Mouse (Mus musculus): ENCODE measurements at regions not wholly inside any gene's neighbourhood (a gene's known extent, or its start where the extent isn't known, plus 50 kb on each side); places are given as distances from the start of the nearest gene placed in this dataset.

- H3K4me3 ChIP-seq = no peak overlapping the region
- H3K9me3 ChIP-seq = no peaks in the 10 kb centered on the region
- no peak for DNase-seq (ENCODE audit: extremely low spot score, low spot score)
- no peaks in the 10 kb centered on the region for H3K4me1 ChIP-seq
- no peaks in the 10 kb centered on the region for H3K36me3 ChIP-seq (replicated peaks)
- no peak overlapping the region for H3K27ac ChIP-seq
- 86% methylated on average over 9 of the region's 9 CpGs for WGBS
- no peaks in the 10 kb centered on the region for H3K27me3 ChIP-seq (ENCODE audit: poor library complexity, severe bottlenecking)
These were observed 62.6 kb downstream of the Perp start for GRCm38 (mm10) chr10:18907276-18907960.

GRCm38 (mm10) chr10:18909307-18909706 lies 64.5 kb downstream of the Perp start:
- Histone ChIP-seq H3K4me3 (no peak overlapping the region), H3K9me3 (no peaks in the 10 kb centered on the region), H3K27ac (no peak overlapping the region), H3K36me3 (replicated peaks) (no peaks in the 10 kb centered on the region), H3K27me3 (ENCODE audit: poor library complexity, severe bottlenecking) (no peaks in the 10 kb centered on the region), H3K4me1 (no peaks in the 10 kb centered on the region)
- DNase-seq (ENCODE audit: extremely low spot score, low spot score) = no peak
- WGBS = 86% methylated on average over 3 of the region's 3 CpGs

GRCm38 (mm10) chr10:18910898-18911297 lies 66.1 kb downstream of the Perp start:
- no peaks in the 10 kb centered on the region for H3K36me3 ChIP-seq (replicated peaks)
- H3K27me3 ChIP-seq (ENCODE audit: poor library complexity, severe bottlenecking) = no peaks in the 10 kb centered on the region
- H3K4me3 ChIP-seq = no peak overlapping the region
- H3K27ac ChIP-seq = no peak overlapping the region
- WGBS = 9% methylated on average over 2 of the region's 2 CpGs
- H3K9me3 ChIP-seq = no peaks in the 10 kb centered on the region
- no peaks in the 10 kb centered on the region for H3K4me1 ChIP-seq
- peak; percentile 34 for DNase-seq (ENCODE audit: extremely low spot score, low spot score)

- no peaks in the 10 kb centered on the region for H3K27me3 ChIP-seq (ENCODE audit: poor library complexity, severe bottlenecking)
- no peak overlapping the region for H3K27ac ChIP-seq
- no peak for DNase-seq (ENCODE audit: extremely low spot score, low spot score)
- 76% methylated on average over 6 of the region's 6 CpGs for WGBS
- H3K9me3 ChIP-seq = no peaks in the 10 kb centered on the region
- H3K4me3 ChIP-seq = no peak overlapping the region
- no peaks in the 10 kb centered on the region for H3K4me1 ChIP-seq
- H3K36me3 ChIP-seq (replicated peaks) = no peaks in the 10 kb centered on the region
These were observed 72.3 kb downstream of the Perp start for GRCm38 (mm10) chr10:18917120-18917616.

DNA sequence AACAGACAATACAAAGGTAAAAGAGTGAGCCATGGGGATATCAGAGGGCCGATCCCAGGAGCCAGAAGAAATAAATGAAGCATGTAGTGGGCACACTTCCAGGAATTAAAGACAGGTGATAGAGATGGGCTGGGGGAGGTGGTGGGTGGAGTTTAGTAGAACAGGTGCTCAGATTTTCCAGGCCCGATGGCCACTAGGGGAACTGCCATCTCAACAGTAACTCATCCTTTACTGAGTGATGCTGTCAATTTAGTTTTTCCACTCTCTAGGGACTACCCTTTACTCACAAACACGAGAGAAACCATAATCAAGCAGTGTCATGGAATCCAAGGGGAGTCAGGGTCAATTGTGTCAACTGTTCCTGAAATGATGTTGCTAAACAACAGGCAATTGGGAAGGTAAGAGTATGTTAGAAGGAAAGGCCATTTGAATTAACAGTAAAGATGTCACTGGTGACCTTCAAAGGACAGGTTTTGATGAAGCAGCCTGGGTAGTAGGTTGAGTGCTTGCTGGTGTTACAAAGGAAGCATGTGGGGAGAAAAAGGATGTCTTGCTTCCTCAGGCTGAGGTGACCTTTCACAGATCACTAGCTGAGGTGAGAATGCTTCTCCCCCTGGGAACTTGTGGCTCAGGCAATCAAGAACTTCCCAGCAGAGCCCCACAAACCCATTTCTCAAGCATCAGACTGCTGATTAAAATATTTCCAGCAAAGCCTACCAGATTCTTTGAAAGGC lies 78.4 kb downstream of the Perp start:
- H3K9me3 ChIP-seq = no peaks in the 10 kb centered on the region
- 77% methylated on average over 3 of the region's 3 CpGs for WGBS
- no peak overlapping the region for H3K27ac ChIP-seq
- no peaks in the 10 kb centered on the region for H3K4me1 ChIP-seq
- H3K27me3 ChIP-seq (ENCODE audit: poor library complexity, severe bottlenecking) = no peaks in the 10 kb centered on the region
- no peak for DNase-seq (ENCODE audit: extremely low spot score, low spot score)
- no peak overlapping the region for H3K4me3 ChIP-seq
- H3K36me3 ChIP-seq (replicated peaks) = no peaks in the 10 kb centered on the region

DNA sequence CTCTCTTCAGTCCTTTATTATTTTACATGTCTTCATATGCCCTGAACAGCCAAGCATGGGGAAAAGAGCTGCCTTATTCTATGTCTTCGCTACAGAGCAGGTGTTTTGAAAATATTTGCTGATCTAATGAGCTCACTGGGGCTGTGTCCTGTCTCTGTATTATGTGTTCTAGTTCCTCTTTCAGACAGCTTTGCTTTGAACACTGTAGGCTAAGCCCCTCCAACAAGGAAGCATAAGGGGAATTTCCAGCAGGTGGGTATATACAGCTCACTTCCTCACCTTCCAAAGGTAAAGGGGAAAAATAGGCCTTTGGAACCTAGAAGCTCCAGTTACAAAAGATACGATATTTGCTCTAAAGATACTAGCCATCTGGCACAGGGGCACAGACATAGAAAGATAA lies 83.0 kb downstream of the Perp start:
- H3K27ac ChIP-seq = no peak overlapping the region
- no peaks in the 10 kb centered on the region for H3K4me1 ChIP-seq
- DNase-seq (ENCODE audit: extremely low spot score, low spot score) = no peak
- H3K27me3 ChIP-seq (ENCODE audit: poor library complexity, severe bottlenecking) = no peaks in the 10 kb centered on the region
- WGBS = 91% methylated on average over 2 of the region's 2 CpGs
- H3K36me3 ChIP-seq (replicated peaks) = no peaks in the 10 kb centered on the region
- no peak overlapping the region for H3K4me3 ChIP-seq
- no peaks in the 10 kb centered on the region for H3K9me3 ChIP-seq

GRCm38 (mm10) chr10:18931344-18931743 lies 84.1 kb downstream of the Tnfaip3 start:
- no peaks in the 10 kb centered on the region for H3K27me3 ChIP-seq (ENCODE audit: poor library complexity, severe bottlenecking)
- no peaks in the 10 kb centered on the region for H3K4me1 ChIP-seq
- 71% methylated on average over 2 of the region's 2 CpGs for WGBS
- H3K36me3 ChIP-seq (replicated peaks) = no peaks in the 10 kb centered on the region
- H3K27ac ChIP-seq = no peak overlapping the region
- DNase-seq (ENCODE audit: extremely low spot score, low spot score) = no peak
- H3K9me3 ChIP-seq = no peaks in the 10 kb centered on the region
- no peak overlapping the region for H3K4me3 ChIP-seq

- DNase-seq (ENCODE audit: extremely low spot score, low spot score) = no peak
- H3K4me1 ChIP-seq = no peaks in the 10 kb centered on the region
- 84% methylated on average over 4 of the region's 4 CpGs for WGBS
These were observed 74.0 kb downstream of the Tnfaip3 start for GRCm38 (mm10) chr10:18941447-18941846.

GRCm38 (mm10) chr10:18941908-18942307 lies 73.5 kb downstream of the Tnfaip3 start:
- no peaks in the 10 kb centered on the region for H3K36me3 ChIP-seq (replicated peaks)
- 86% methylated on average over 7 of the region's 7 CpGs for WGBS

More at GRCm38 (mm10) chr10:18941447-18941846, 74.0 kb downstream of the Tnfaip3 start:
- H3K4me3 ChIP-seq = no peak overlapping the region
- H3K27me3 ChIP-seq (ENCODE audit: poor library complexity, severe bottlenecking) = no peaks in the 10 kb centered on the region
- H3K27ac ChIP-seq = no peak overlapping the region
- H3K36me3 ChIP-seq (replicated peaks) = no peaks in the 10 kb centered on the region
- H3K9me3 ChIP-seq = no peaks in the 10 kb centered on the region

GRCm38 (mm10) chr10:18943296-18944075 lies 72.0 kb downstream of the Tnfaip3 start:
- WGBS = 85% methylated on average over 6 of the region's 6 CpGs

More at GRCm38 (mm10) chr10:18941908-18942307, 73.5 kb downstream of the Tnfaip3 start:
- no peak overlapping the region for H3K27ac ChIP-seq
- no peaks in the 10 kb centered on the region for H3K9me3 ChIP-seq
- H3K4me3 ChIP-seq = no peak overlapping the region
- no peaks in the 10 kb centered on the region for H3K27me3 ChIP-seq (ENCODE audit: poor library complexity, severe bottlenecking)
- no peaks in the 10 kb centered on the region for H3K4me1 ChIP-seq
- DNase-seq (ENCODE audit: extremely low spot score, low spot score) = no peak

DNA sequence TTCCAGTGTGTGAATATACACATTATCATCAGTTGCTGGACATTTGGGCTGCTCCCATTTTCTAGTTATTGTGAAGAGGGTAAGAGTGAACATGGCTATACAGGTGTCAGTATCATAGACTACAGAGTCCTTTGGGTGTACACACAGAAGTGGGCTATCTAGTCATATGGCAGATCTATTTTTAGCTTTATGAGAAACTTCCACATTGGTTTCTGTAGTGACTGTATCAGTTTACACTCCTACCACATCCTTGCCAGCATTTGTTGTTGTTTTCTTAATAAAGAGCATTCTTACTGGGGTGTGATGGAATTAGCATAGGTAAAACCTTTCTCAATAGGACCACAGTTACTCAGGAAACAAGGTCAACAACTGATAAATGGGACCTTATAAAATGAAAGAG lies 68.7 kb downstream of the Tnfaip3 start:
- DNase-seq (ENCODE audit: extremely low spot score, low spot score) = no peak
- Histone ChIP-seq H3K9me3 (no peaks in the 10 kb centered on the region), H3K27me3 (ENCODE audit: poor library complexity, severe bottlenecking) (no peaks in the 10 kb centered on the region), H3K27ac (no peak overlapping the region), H3K36me3 (replicated peaks) (no peaks in the 10 kb centered on the region), H3K4me1 (no peaks in the 10 kb centered on the region), H3K4me3 (no peak overlapping the region)

More at GRCm38 (mm10) chr10:18943296-18944075, 72.0 kb downstream of the Tnfaip3 start:
- no peak for DNase-seq (ENCODE audit: extremely low spot score, low spot score)
- Histone ChIP-seq H3K27me3 (ENCODE audit: poor library complexity, severe bottlenecking) (no peaks in the 10 kb centered on the region), H3K9me3 (no peaks in the 10 kb centered on the region), H3K27ac (no peak overlapping the region), H3K4me1 (no peaks in the 10 kb centered on the region), H3K4me3 (no peak overlapping the region), H3K36me3 (replicated peaks) (no peaks in the 10 kb centered on the region)

All from forebrain, embryonic 10.5 days (tissue).